Mouse (Mus musculus): Measurements from ENCODE around the gene Maf. TPM values are rescaled to one million over a fixed set of nuclear protein-coding genes. Genes with fewer than 3 reads are reported as not detected.
A peak's percentile ranks its signal among the peaks of the same experiment; 100 is the strongest.

Gene Maf
- polyA plus RNA-seq, 1 experiment from 2014 or later, result 23.9 TPM

DNA sequence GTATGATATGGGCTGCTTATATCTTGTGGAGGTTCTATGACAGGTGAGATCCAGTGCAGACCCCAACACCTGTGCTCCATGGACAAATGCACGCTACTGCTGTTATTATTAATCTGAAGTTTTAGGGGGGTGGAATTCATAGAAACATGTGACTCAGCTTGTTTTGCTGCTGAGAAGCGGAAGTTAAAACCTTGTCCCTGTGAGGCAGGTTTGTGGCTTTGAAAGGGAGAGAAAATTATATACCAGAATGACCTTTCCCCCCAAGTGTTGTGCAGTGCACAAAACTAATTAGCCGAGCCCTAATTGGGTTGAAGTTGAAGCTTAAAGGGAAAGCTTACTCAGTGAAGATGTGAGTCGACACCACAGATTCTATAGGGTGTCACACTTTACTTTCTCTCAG, 18.6 kb upstream of the Maf start:
- Histone ChIP-seq H3K4me1 (replicated peaks; ENCODE audit: control insufficient read depth, insufficient read depth, low read length) (no peaks in the 10 kb centered on the region), H3K9ac (ENCODE audit: low read depth, low read length) (no peak overlapping the region), H3K27ac (ENCODE audit: low read depth, low read length) (no peak overlapping the region), H3K36me3 (ENCODE audit: control insufficient read depth, insufficient read depth) (no peaks in the 10 kb centered on the region), H3K4me3 (ENCODE audit: low read depth, low read length) (no peak overlapping the region), H3K4me2 (replicated peaks; ENCODE audit: low read depth) (no peak overlapping the region), H3K27me3 (replicated peaks; ENCODE audit: control insufficient read depth, insufficient read depth, low read length) (no peaks in the 10 kb centered on the region), H3K9me3 (ENCODE audit: control insufficient read depth) (no peaks in the 10 kb centered on the region)
- TF ChIP-seq CTCF (IDR thresholded peaks at IDR 0.05; ENCODE audit: low read depth), result no peak
- WGBS, result 75% methylated on average over 4 of the region's 4 CpGs
- ATAC-seq, result no peak

GRCm38 (mm10) chr8:115719126-115719525, 11.5 kb upstream of the Maf start:
- 72% methylated on average over 7 of the region's 7 CpGs for WGBS
- no peak overlapping the region for H3K4me2 ChIP-seq (replicated peaks; ENCODE audit: low read depth)
- H3K9ac ChIP-seq (ENCODE audit: low read depth, low read length), result no peak overlapping the region
- H3K4me3 ChIP-seq (ENCODE audit: low read depth, low read length), result no peak overlapping the region
- H3K9me3 ChIP-seq (ENCODE audit: control insufficient read depth), result no peaks in the 10 kb centered on the region
- no peaks in the 10 kb centered on the region for H3K4me1 ChIP-seq (replicated peaks; ENCODE audit: control insufficient read depth, insufficient read depth, low read length)
- no peaks in the 10 kb centered on the region for H3K27me3 ChIP-seq (replicated peaks; ENCODE audit: control insufficient read depth, insufficient read depth, low read length)
- no peak; the same call in 1 of the 2 replicates for ATAC-seq
- no peak for TF ChIP-seq CTCF (IDR thresholded peaks at IDR 0.05; ENCODE audit: low read depth)
- H3K36me3 ChIP-seq (ENCODE audit: control insufficient read depth, insufficient read depth), result no peaks in the 10 kb centered on the region
- no peak overlapping the region for H3K27ac ChIP-seq (ENCODE audit: low read depth, low read length)

DNA sequence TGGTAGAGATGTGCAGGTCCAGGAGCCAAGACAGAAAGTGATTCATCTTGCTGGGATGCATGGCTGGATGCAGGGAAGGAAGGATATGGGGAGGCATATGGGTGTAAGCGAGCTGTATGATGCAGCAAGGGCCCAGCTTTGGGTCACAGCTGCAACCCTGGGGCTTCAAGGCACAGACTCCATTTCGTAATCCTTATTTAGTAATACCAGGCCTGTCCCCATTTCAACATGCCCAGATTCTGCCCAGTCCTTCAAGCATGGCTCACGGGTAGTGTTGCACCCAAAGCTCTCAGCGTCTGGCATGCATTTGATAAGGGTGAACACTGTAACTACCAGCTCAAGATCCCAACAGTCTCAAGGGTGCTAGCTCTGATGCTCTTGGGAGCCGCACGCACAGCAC, 11.0 kb upstream of the Maf start:
- no peak overlapping the region for H3K4me3 ChIP-seq (ENCODE audit: low read depth, low read length)
- H3K27me3 ChIP-seq (replicated peaks; ENCODE audit: control insufficient read depth, insufficient read depth, low read length), result no peaks in the 10 kb centered on the region
- ATAC-seq, result no peak
- no peak for TF ChIP-seq CTCF (IDR thresholded peaks at IDR 0.05; ENCODE audit: low read depth)
- no peak overlapping the region for H3K27ac ChIP-seq (ENCODE audit: low read depth, low read length)
- H3K9me3 ChIP-seq (ENCODE audit: control insufficient read depth), result no peaks in the 10 kb centered on the region
- no peaks in the 10 kb centered on the region for H3K36me3 ChIP-seq (ENCODE audit: control insufficient read depth, insufficient read depth)
- H3K9ac ChIP-seq (ENCODE audit: low read depth, low read length), result no peak overlapping the region
- no peaks in the 10 kb centered on the region for H3K4me1 ChIP-seq (replicated peaks; ENCODE audit: control insufficient read depth, insufficient read depth, low read length)
- WGBS, result 91% methylated on average over 6 of the region's 6 CpGs
- no peak overlapping the region for H3K4me2 ChIP-seq (replicated peaks; ENCODE audit: low read depth)

GRCm38 (mm10) chr8:115715262-115715661, 7.7 kb upstream of the Maf start:
- Histone ChIP-seq H3K9ac (ENCODE audit: low read depth, low read length) (no peak overlapping the region), H3K4me2 (replicated peaks; ENCODE audit: low read depth) (no peak overlapping the region), H3K4me1 (replicated peaks; ENCODE audit: control insufficient read depth, insufficient read depth, low read length) (no peaks in the 10 kb centered on the region), H3K36me3 (ENCODE audit: control insufficient read depth, insufficient read depth) (no peaks in the 10 kb centered on the region), H3K27me3 (replicated peaks; ENCODE audit: control insufficient read depth, insufficient read depth, low read length) (no peaks in the 10 kb centered on the region), H3K27ac (ENCODE audit: low read depth, low read length) (no peak overlapping the region), H3K4me3 (ENCODE audit: low read depth, low read length) (no peak overlapping the region), H3K9me3 (ENCODE audit: control insufficient read depth) (no peaks in the 10 kb centered on the region)
- no peak for TF ChIP-seq CTCF (IDR thresholded peaks at IDR 0.05; ENCODE audit: low read depth)
- 52% methylated on average over 4 of the region's 4 CpGs for WGBS
- ATAC-seq, result no peak

GRCm38 (mm10) chr8:115711106-115711505, 3.5 kb upstream of the Maf start:
- H3K27me3 ChIP-seq (replicated peaks; ENCODE audit: control insufficient read depth, insufficient read depth, low read length), result no peaks in the 10 kb centered on the region
- ATAC-seq, result no peak
- 47% methylated on average over 11 of the region's 11 CpGs for WGBS
- no peak overlapping the region for H3K4me3 ChIP-seq (ENCODE audit: low read depth, low read length)
- H3K4me2 ChIP-seq (replicated peaks; ENCODE audit: low read depth), result peak overlapping the region; percentile 22
- H3K9ac ChIP-seq (ENCODE audit: low read depth, low read length), result no peak overlapping the region
- H3K27ac ChIP-seq (ENCODE audit: low read depth, low read length), result no peak overlapping the region
- H3K9me3 ChIP-seq (ENCODE audit: control insufficient read depth), result no peaks in the 10 kb centered on the region
- H3K36me3 ChIP-seq (ENCODE audit: control insufficient read depth, insufficient read depth), result no peaks in the 10 kb centered on the region
- no peaks in the 10 kb centered on the region for H3K4me1 ChIP-seq (replicated peaks; ENCODE audit: control insufficient read depth, insufficient read depth, low read length)
- TF ChIP-seq CTCF (IDR thresholded peaks at IDR 0.05; ENCODE audit: low read depth), result no peak

GRCm38 (mm10) chr8:115709931-115710330, 2.3 kb upstream of the Maf start:
- WGBS, result 53% methylated on average over 8 of the region's 8 CpGs
- Histone ChIP-seq H3K27me3 (replicated peaks; ENCODE audit: control insufficient read depth, insufficient read depth, low read length) (no peaks in the 10 kb centered on the region), H3K9me3 (ENCODE audit: control insufficient read depth) (no peaks in the 10 kb centered on the region), H3K4me2 (replicated peaks; ENCODE audit: low read depth) (peak overlapping the region; percentile 82; the same call in 1 of the 2 replicates), H3K27ac (ENCODE audit: low read depth, low read length) (peak overlapping the region; percentile 24; the same call in 1 of the 2 replicates), H3K9ac (ENCODE audit: low read depth, low read length) (no peak overlapping the region), H3K36me3 (ENCODE audit: control insufficient read depth, insufficient read depth) (no peaks in the 10 kb centered on the region), H3K4me3 (ENCODE audit: low read depth, low read length) (no peak overlapping the region), H3K4me1 (replicated peaks; ENCODE audit: control insufficient read depth, insufficient read depth, low read length) (no peaks in the 10 kb centered on the region)
- ATAC-seq, result no peak
- no peak for TF ChIP-seq CTCF (IDR thresholded peaks at IDR 0.05; ENCODE audit: low read depth)

All from intestine, postnatal 0 days (tissue).